Mouse (Mus musculus) gonadal fat pad, adult 2 months (tissue): ENCODE measurements around the gene Ubtd1. TPM values are rescaled to one million over a fixed set of nuclear protein-coding genes. Genes with fewer than 3 reads are reported as not detected.

ENCODE experiments used
- DNase-seq: peaks from one replicate; pipeline ENCODE4 v3.0.0-alpha.2; 2012; ENCODE audit warnings: low read depth
- polyA plus RNA-seq: library from polyadenylated mRNA; depleted of rRNA; stranded (reverse); fragments of >200 nt; gene quantifications from 2 replicates; pipeline ENCODE4 v1.2.3, GENCODE M21; 2012; rRNA removed

Ubtd1 gene
- 30.5 and 40.2 TPM in 2 replicates for polyA plus RNA-seq

DNA sequence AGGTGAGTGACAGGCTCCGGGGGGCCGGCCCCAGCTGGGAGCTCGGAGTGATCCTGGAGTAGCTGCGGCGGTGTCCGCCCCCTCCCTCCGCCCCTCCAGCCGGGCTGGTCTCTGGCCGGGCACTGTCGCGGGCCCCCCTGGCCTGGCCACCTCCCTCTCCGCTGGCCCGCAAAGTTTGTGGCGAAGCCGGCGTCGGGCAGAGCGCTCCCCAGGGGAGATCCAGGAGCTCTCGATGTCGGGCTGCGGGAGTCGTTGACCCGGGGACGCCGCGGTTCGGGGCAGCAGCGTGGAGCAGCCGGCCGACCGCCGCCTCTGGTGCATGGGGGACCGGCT lies at the start of gene Ubtd1:
Ubtd1 (plus strand) TSS at position 169 of the 333 bp plus-strand sequence.
- DNase-seq, result no peak

DNA sequence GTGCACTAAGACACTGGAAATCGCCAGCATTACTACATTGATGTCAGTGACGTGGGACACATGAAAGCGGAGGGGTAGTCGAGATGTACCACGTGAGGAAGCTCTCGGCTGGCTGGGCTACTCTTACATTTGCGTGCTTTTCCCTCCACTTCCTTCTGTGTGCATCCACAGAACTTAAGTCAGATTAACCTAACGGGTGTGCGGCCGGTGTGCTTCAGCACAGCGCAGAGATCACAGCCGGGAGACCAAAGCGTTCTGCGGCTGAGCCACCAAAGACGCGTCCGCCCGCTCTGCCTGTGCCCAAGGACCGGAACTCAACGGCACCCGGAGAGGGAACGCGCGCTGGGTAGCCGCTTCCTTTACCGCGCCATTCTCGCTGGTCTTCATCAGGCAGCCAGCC lies 48.9 kb upstream of the Ubtd1 start:
- no peak for DNase-seq

GRCm38 (mm10) chr19:41933179-41934086 lies 48.1 kb upstream of the Ubtd1 start, which contains the start of the genes Exosc1 and Zdhhc16:
Gene Exosc1 (minus strand): TSS chr19:41933423.
Gene Zdhhc16 (plus strand): TSS chr19:41933480.
- peak; percentile 93 for DNase-seq

GRCm38 (mm10) chr19:41934124-41934523 lies 47.4 kb upstream of the Ubtd1 start:
- no peak for DNase-seq

- no peak for DNase-seq
Observed at GRCm38 (mm10) chr19:41935921-41936320, 45.6 kb upstream of the Ubtd1 start.

DNA sequence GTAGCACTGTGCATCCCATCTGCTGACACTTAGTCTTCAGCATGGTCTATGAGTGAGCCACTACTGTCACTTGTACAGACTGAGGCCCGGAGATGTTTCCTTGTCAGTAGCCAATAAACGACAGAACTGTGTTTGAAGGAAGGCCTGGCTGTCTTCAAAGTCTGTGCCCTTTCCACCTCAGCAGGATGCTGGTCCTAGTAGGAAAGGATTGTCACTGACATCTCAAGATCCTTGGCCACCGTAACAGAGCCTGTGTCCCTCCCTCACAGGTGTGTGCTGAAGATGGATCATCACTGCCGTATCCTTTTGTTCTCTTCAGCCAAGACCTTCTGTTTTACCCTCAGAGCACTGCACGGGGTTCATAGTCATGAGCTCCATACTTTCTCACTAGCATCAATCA lies 43.0 kb upstream of the Ubtd1 start:
- no peak for DNase-seq

GRCm38 (mm10) chr19:41943841-41944240 lies 37.7 kb upstream of the Ubtd1 start:
- DNase-seq, result no peak

DNA sequence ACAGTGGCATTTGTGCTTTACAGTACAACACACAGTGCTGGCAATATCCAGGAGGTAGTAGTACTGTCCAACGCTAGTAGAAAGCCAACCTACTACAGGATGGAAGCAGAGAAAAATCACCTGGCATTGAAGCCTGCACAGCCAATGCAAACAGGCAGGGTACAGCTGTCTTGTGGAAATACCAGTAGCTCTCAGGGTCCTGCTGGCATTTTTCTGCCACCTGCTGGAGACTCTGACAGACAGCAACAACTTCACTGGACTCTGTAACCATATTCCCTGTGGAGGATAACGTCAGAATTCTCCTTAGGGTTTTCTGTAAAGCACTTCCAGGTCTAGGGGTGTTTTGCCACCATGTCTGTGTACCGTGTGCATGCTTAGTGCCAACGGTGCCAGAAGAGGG lies 29.3 kb upstream of the Ubtd1 start:
- DNase-seq, result no peak

- DNase-seq, result no peak
Observed at GRCm38 (mm10) chr19:41953574-41953973, 28.0 kb upstream of the Ubtd1 start.

DNA sequence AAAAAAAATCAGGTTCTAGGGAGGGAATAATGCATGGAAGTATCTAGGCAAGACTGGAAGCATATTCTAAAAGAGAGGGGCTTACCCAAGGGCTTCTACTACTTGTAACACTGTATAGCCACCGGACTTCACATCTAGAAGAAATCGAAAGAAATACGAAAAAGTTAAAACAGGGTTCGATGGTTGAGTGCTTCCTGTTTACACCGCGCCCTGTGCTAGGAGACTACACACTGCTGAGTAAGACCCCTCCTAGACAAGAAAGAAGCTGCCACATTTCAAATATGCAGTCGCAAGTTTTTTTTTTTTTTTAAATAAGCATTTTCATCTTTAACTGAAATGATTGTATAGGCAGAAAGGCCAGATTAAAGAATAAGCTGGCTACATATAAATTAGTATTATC lies 11.9 kb upstream of the Ubtd1 start:
- no peak for DNase-seq

DNA sequence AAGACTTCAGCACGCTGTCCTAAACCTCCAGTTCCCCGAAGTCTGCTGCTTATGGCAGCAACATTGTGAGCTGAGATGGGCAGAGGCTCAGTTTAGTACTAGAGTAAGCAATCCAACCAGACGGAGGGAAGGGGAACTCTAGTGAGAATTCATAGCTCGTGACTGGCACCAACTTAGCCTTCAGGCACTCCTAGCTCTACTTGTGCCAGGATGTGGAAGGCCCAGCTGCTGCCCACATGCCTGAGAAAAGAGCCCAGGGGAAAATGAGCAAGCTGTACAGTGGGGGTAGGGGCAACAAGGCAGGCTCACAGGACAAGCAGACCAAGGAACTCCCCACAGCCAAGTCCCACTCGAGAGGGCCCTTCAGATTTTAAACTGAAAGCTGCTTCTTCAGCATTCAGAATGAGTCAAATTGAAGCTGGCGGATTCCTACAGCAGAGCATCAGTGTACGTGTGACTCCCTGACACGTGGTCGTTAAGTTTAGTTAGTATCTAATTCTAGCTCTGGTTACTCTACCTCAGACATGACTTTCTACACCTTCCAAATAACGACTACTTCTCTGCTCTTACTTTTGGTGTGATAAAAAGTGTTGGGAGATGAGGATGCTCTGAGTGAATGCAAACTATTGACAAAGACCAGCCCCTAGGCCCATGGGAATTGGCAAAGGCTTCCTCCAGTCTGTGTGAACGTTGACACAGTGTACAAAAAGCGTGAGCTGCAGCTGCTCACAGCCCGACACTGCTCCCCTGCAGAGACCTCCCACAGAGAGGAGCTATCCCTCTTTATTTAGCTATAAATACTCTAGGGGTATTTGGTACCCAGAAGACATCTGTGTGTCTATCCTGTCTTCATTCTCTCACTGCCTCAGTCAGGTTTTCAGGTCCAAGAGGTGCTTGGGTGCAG lies 7.4 kb upstream of the Ubtd1 start:
- no peak for DNase-seq

GRCm38 (mm10) chr19:41980422-41980818 lies 1.1 kb upstream of the Ubtd1 start:
- DNase-seq, result no peak

GRCm38 (mm10) chr19:41980819-41981594 lies 556 bp upstream of the Ubtd1 start, which contains the start of gene Mms19:
Gene Mms19 (minus strand): TSS chr19:41981157.
- DNase-seq, result no peak

- no peak for DNase-seq
Observed at GRCm38 (mm10) chr19:41981931-41982790, 598 bp downstream of the Ubtd1 start.

- no peak for DNase-seq
Observed at GRCm38 (mm10) chr19:41982791-41983150, 1.2 kb downstream of the Ubtd1 start.

GRCm38 (mm10) chr19:41985994-41986393 lies 4.4 kb downstream of the Ubtd1 start:
- no peak for DNase-seq

- no peak for DNase-seq
Observed at GRCm38 (mm10) chr19:41987206-41987605, 5.6 kb downstream of the Ubtd1 start.

GRCm38 (mm10) chr19:41989810-41990209 lies 8.2 kb downstream of the Ubtd1 start:
- DNase-seq, result no peak

DNA sequence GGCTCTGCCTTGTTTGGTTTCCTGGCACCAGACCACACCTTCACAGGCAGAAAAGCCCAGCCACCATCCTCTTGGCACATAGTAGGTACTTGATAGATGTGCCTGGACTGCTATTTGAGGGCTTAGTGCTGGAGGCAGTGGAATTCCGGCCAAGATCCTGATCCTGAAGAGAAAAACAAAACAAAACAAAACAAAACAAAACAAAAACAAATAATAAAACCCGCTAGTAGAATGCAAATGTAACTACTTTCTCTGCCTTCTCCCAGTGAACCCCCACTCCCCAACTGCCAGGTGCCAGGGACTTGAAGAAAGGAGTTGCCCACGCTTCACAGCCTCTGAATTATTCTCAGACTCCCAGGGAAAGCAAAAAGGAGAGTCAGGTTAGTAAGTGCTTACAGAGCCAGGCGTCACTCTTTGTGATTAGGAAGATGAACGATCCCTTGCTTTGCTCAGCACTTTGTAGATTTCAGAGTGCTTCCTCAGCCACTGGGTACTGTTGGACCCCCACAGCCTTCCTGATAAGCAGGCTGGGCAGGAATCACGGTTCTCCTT lies 10.4 kb downstream of the Ubtd1 start:
- DNase-seq, result no peak

- DNase-seq, result no peak
Observed at GRCm38 (mm10) chr19:41992971-41993370, 11.4 kb downstream of the Ubtd1 start.
